Mouse (Mus musculus) MEL (cell line): ENCODE data around the gene Itgb3bp.

Experiments used
- CTCF ChIP-seq, 3 experiments: IDR thresholded peaks in 2 of 3; conservative IDR thresholded peaks in 1 of 3; 2 replicates each; pipeline ENCODE4 v1.5.1; 2011 to 2012; ENCODE audit warnings: low read length in 3 of 3, low read depth in 2 of 3, mild to moderate bottlenecking in 2 of 3, improper control_type of control experiment in 1 of 3, inconsistent platforms in 1 of 3, mixed read lengths in 1 of 3, moderate library complexity in 1 of 3; ENCODE audit not compliant: control insufficient read depth in 1 of 3, insufficient read depth in 1 of 3, poor library complexity in 1 of 3, severe bottlenecking in 1 of 3
- ETS1 ChIP-seq: IDR thresholded peaks from 2 replicates; pipeline ENCODE4 v1.6.1; 2012; ENCODE audit warnings: low read depth, mild to moderate bottlenecking, inconsistent platforms, low read length, improper control_type of control experiment, moderate library complexity
- HCFC1 ChIP-seq: IDR thresholded peaks from 2 replicates; pipeline ENCODE4 v1.6.1; 2012; ENCODE audit warnings: low read depth, mild to moderate bottlenecking, inconsistent platforms, low read length, improper control_type of control experiment, moderate library complexity
- MAX ChIP-seq: IDR thresholded peaks from 2 replicates; pipeline ENCODE4 v1.6.1; 2011; ENCODE audit warnings: low read length, improper control_type of control experiment
- POLR2A ChIP-seq, 2 experiments: IDR thresholded peaks; 2 replicates each; pipeline ENCODE4 v1.6.1; 2011 to 2012; ENCODE audit warnings: low read length in 2 of 2, mild to moderate bottlenecking in 2 of 2, control low read depth in 1 of 2, improper control_type of control experiment in 1 of 2, low read depth in 1 of 2, moderate library complexity in 1 of 2; ENCODE audit not compliant: control insufficient read depth in 1 of 2, insufficient read depth in 1 of 2, poor library complexity in 1 of 2
- POLR2AphosphoS5 ChIP-seq: IDR thresholded peaks from 2 replicates; pipeline ENCODE4 v1.6.1; 2012; ENCODE audit warnings: low read depth, borderline replicate concordance, mild to moderate bottlenecking, inconsistent platforms, low read length, moderate library complexity, mixed read lengths
- USF1 ChIP-seq: IDR thresholded peaks from 2 replicates; pipeline ENCODE4 v1.6.1; 2014; ENCODE audit warnings: low read depth, mild to moderate bottlenecking, inconsistent platforms, low read length, improper control_type of control experiment, moderate library complexity

DNA sequence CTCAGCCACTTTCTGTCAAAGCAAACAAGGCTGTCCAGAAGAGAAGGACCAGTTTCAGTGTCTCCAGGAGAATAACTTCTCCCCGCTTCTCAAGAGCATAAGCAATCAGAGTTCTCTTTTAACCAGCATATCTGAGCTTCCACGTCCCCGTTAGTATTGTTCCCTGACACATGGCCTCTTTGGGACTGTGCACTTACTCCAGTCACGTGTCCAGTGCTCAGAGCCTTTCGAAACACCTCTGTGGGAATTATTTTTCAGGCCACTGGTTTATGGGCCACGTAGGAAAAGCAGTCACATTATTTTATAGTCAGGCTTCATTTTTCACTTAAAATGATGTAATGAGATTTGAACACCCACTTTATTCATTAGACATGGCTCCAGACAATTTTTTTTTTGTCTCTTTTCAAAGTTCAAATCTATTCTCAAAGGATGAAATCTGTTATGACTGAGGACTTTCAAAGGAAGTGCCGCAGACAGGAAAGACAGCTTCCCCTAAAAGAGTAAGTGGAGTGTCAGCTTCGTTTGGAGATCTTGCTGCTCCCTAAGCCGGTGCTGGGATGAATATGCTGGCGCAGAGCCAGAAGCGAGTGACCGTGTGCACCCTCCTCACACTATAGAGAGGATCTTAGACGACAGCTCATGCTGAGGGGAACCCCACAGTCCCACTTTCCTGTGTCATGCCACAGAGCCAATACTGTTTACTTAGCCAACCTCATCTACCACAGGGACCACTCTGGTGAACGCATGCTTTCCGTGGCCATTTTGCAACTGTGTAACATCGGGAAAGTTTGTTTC lies 10.3 kb upstream of the Itgb3bp start:
- TF ChIP-seq CTCF (IDR thresholded peaks at IDR 0.05 in 2 of 3, conservative IDR thresholded peaks at IDR 0.05 in 1 of 3; ENCODE audit: control insufficient read depth in 1 of 3, insufficient read depth in 1 of 3, low read depth in 2 of 3, low read length in 3 of 3, poor library complexity in 1 of 3, severe bottlenecking in 1 of 3): no peak
- TF ChIP-seq ETS1: no peak
- no peak for TF ChIP-seq MAX
- TF ChIP-seq POLR2A (IDR thresholded peaks at IDR 0.05; ENCODE audit: control insufficient read depth in 1 of 2, insufficient read depth in 1 of 2, low read depth in 1 of 2, low read length in 2 of 2, poor library complexity in 1 of 2): no peak
- no peak for TF ChIP-seq HCFC1
- TF ChIP-seq USF1: no peak
- no peak for TF ChIP-seq POLR2AphosphoS5
